Mouse (Mus musculus): Measurements from ENCODE around the gene Cyp4a14. TPM values are rescaled to one million over a fixed set of nuclear protein-coding genes. Genes with fewer than 3 reads are reported as not detected.
"Not testable (repeated sequence)": the region's sequence is repeated elsewhere in the genome, so short reads cannot be mapped to it uniquely, and the experiment has no call there.

The Cyp4a14 gene
- polyA plus RNA-seq, 1 experiment from 2014 or later, result 0.09 TPM

DNA sequence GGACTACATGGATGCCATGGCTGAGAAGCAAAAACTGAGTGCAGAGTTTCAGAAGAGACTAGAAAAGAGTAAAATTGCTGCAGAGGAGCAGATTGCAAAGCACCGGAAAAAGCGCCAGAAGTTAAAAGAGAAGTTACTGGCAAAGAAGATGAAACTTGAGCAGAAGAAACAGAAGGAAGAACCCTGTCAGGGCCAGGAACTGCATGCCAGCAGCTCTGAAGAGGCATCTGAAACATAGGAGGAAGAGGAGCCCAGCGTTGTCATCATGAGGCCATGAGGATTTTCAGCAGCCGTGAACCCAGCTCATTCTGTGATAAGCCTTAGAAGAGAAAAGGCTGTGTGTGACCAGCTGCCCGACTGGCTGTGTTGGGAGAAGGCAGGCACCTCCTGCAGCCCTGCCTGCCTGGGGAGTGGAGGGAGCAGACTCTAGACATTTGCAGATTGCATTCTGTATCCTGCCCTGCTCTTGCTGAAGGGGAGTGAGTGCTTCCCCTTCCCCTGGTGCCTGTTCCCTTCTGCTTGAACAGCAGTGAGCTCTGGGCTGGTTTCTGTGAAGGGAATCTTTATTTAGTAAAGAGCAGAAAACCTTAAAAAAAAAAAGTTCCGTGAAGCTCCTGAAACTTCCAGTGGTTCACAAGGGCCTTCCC is 14.8 kb downstream of the Cyp4a14 start:
- no peak overlapping the region for H3K4me2 ChIP-seq (replicated peaks; ENCODE audit: low read depth)
- H3K4me3 ChIP-seq (ENCODE audit: low read depth, low read length), result no peak overlapping the region
- H3K36me3 ChIP-seq (ENCODE audit: control insufficient read depth, insufficient read depth), result no peaks in the 10 kb centered on the region
- TF ChIP-seq CTCF (IDR thresholded peaks at IDR 0.05; ENCODE audit: low read depth), result no peak
- 65% methylated on average over 6 of the region's 6 CpGs for WGBS
- H3K4me1 ChIP-seq (replicated peaks; ENCODE audit: control insufficient read depth, insufficient read depth, low read length), result no peaks in the 10 kb centered on the region
- no peak overlapping the region for H3K9ac ChIP-seq (ENCODE audit: low read depth, low read length)
- H3K27me3 ChIP-seq (replicated peaks; ENCODE audit: control insufficient read depth, insufficient read depth, low read length), result no peaks in the 10 kb centered on the region
- H3K9me3 ChIP-seq (ENCODE audit: control insufficient read depth), result no peaks in the 10 kb centered on the region
- H3K27ac ChIP-seq (ENCODE audit: low read depth, low read length), result no peak overlapping the region
- no peak for ATAC-seq

DNA sequence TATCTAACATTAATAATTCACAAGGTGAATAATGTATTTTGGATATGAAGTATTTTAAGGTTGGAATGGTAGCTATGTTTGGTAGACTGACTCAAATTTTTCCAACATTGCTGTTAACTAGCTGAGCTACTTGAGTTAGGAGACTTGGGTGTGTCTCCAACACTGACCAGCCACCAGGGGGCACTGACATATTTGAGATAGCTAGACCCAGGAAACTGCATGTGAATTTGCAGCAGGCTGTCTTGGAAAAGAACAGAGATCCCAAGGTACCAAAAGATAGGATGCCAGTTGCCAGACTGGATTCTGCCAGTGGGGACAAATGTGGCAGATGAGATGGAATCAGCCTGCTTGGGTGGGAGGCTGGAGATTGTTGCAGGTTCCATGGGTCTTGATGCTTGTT is 19.9 kb downstream of the Cyp4a14 start:
- H3K27me3 ChIP-seq (replicated peaks; ENCODE audit: control insufficient read depth, insufficient read depth, low read length); H3K9ac ChIP-seq (ENCODE audit: low read depth, low read length); H3K9me3 ChIP-seq (ENCODE audit: control insufficient read depth); ATAC-seq; H3K27ac ChIP-seq (ENCODE audit: low read depth, low read length); H3K4me2 ChIP-seq (replicated peaks; ENCODE audit: low read depth); H3K36me3 ChIP-seq (ENCODE audit: control insufficient read depth, insufficient read depth); H3K4me1 ChIP-seq (replicated peaks; ENCODE audit: control insufficient read depth, insufficient read depth, low read length); H3K4me3 ChIP-seq (ENCODE audit: low read depth, low read length): not testable (repeated sequence)
- TF ChIP-seq CTCF (IDR thresholded peaks at IDR 0.05; ENCODE audit: low read depth), result peak; percentile 67

DNA sequence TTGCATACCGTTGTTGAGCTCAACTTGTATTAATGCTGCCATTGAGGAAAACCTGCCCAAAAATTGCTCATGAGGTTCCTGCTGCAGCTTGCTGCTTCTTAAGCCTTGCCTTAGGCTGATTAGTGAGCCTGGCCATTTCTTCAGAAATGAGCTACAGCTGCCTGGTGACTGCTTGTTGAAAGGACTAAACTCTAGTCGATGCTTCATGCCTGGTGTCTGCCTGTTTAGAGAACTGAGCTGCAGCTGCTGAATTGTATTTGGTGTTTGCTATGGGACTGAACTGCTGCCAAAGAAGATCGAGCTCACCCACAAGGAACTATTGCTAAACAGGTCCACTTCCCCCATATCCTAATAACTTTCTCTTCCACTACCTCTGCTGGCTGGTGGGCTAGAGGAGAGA is 22.4 kb downstream of the Cyp4a14 start:
- not testable (repeated sequence) for H3K4me3 ChIP-seq (ENCODE audit: low read depth, low read length); H3K27ac ChIP-seq (ENCODE audit: low read depth, low read length); H3K9me3 ChIP-seq (ENCODE audit: control insufficient read depth); H3K36me3 ChIP-seq (ENCODE audit: control insufficient read depth, insufficient read depth); H3K4me1 ChIP-seq (replicated peaks; ENCODE audit: control insufficient read depth, insufficient read depth, low read length); ATAC-seq; H3K27me3 ChIP-seq (replicated peaks; ENCODE audit: control insufficient read depth, insufficient read depth, low read length); H3K4me2 ChIP-seq (replicated peaks; ENCODE audit: low read depth); H3K9ac ChIP-seq (ENCODE audit: low read depth, low read length)
- 61% methylated on average over 3 of the region's 3 CpGs for WGBS

DNA sequence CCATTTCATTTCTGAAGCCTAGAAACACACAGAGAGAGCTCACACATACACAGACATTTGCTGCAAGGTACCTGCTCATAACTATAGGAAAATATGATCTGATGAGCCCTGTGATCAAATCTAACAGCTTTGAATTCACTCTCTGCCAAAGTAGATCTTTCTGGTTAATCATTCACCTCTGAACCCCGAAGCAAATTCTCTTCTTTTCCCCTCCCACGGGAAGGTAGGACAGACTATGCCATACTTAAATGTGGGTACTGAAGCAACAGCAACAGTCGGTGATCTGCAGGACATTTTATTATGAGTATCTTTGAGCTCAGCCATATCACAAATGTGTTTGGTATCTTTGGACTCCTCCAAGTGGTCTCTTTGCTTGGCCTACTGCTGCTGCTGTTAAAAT is 43.6 kb downstream of the Cyp4a14 start, which contains the start of gene Cyp4a30b:
Gene Cyp4a30b (plus strand): TSS at position 301 of the 400 bp plus-strand sequence.
- Histone ChIP-seq H3K4me2 (replicated peaks; ENCODE audit: low read depth) (no peak within 1 kb of the TSS), H3K27me3 (replicated peaks; ENCODE audit: control insufficient read depth, insufficient read depth, low read length) (no peaks in the 10 kb centered on the region), H3K4me3 (ENCODE audit: low read depth, low read length) (no peak within 1 kb of the TSS), H3K27ac (ENCODE audit: low read depth, low read length) (no peak within 1 kb of the TSS), H3K4me1 (replicated peaks; ENCODE audit: control insufficient read depth, insufficient read depth, low read length) (no peaks in the 10 kb centered on the region), H3K9me3 (ENCODE audit: control insufficient read depth) (no peaks in the 10 kb centered on the region), H3K9ac (ENCODE audit: low read depth, low read length) (no peak within 1 kb of the TSS), H3K36me3 (ENCODE audit: control insufficient read depth, insufficient read depth) (no peaks in the 10 kb centered on the region)
- no peak for TF ChIP-seq CTCF (IDR thresholded peaks at IDR 0.05; ENCODE audit: low read depth)
- 27% methylated on average over 3 of the region's 3 CpGs for WGBS
- ATAC-seq, result no peak

DNA sequence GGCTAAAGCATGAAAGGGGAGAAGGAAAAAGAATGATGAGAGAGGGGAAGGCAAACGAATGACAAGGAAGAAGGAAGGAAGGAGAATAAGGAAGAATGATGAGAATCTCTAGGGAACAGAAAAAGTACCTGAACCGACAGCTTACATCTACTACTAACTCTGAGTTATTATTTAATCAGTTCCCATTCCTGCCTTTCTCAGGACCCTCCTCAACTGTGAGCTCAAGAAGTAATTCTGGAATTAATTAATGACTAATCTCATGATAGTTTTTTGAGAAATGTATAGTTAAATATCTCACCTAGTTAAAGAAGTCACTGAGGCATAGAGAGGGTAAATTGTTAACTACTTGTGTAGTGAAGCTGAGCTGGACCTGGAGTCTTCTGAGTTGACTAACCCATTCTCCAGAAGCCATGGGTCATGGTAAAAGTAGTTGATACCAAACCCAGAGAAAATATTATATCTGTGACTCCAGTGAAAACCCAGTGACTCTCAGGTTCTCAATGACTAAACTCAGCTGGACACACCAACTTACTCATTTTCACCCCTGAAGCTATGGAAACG is 45.3 kb downstream of the Cyp4a14 start:
- no peak overlapping the region for H3K27ac ChIP-seq (ENCODE audit: low read depth, low read length)
- TF ChIP-seq CTCF (IDR thresholded peaks at IDR 0.05; ENCODE audit: low read depth), result no peak
- no peak overlapping the region for H3K9ac ChIP-seq (ENCODE audit: low read depth, low read length)
- 63% methylated on average over 3 of the region's 3 CpGs for WGBS
- no peaks in the 10 kb centered on the region for H3K27me3 ChIP-seq (replicated peaks; ENCODE audit: control insufficient read depth, insufficient read depth, low read length)
- H3K36me3 ChIP-seq (ENCODE audit: control insufficient read depth, insufficient read depth), result no peaks in the 10 kb centered on the region
- H3K4me1 ChIP-seq (replicated peaks; ENCODE audit: control insufficient read depth, insufficient read depth, low read length), result no peaks in the 10 kb centered on the region
- H3K4me2 ChIP-seq (replicated peaks; ENCODE audit: low read depth), result no peak overlapping the region
- ATAC-seq, result no peak
- no peaks in the 10 kb centered on the region for H3K9me3 ChIP-seq (ENCODE audit: control insufficient read depth)
- no peak overlapping the region for H3K4me3 ChIP-seq (ENCODE audit: low read depth, low read length)

Other genes starting within 250 kb of the Cyp4a14 start
- 0.52 and 0.58 TPM in 2 replicates for gene Cyp4a12a, start 197.1 kb downstream of the Cyp4a14 start, polyA plus RNA-seq (2015; fragmentation: Nextera tagmentation; extraction: Ambion mirVana)
- 0.07 and 0.20 TPM in 2 replicates for gene Cyp4a12b, start 84.5 kb downstream of the Cyp4a14 start, polyA plus RNA-seq (2015; fragmentation: Nextera tagmentation; extraction: Ambion mirVana)
- not detected in 2 replicates for gene Cyp4a30b, start 43.5 kb downstream of the Cyp4a14 start, polyA plus RNA-seq (2015; fragmentation: Nextera tagmentation; extraction: Ambion mirVana)
- gene Cyp4a10, start 22.1 kb upstream of the Cyp4a14 start, polyA plus RNA-seq (2015; fragmentation: Nextera tagmentation; extraction: Ambion mirVana), result 3.5 and 3.6 TPM in 2 replicates
- not detected in 2 replicates for gene Cyp4a31, start 67.5 kb upstream of the Cyp4a14 start, polyA plus RNA-seq (2015; fragmentation: Nextera tagmentation; extraction: Ambion mirVana)
- gene Cyp4a32, start 104.8 kb upstream of the Cyp4a14 start, polyA plus RNA-seq (2015; fragmentation: Nextera tagmentation; extraction: Ambion mirVana), result not detected in 2 replicates
- gene Cyp4b1, start 151.6 kb upstream of the Cyp4a14 start, polyA plus RNA-seq (2015; fragmentation: Nextera tagmentation; extraction: Ambion mirVana), result 2.6 TPM in 2 replicates
- 33.3 and 35.0 TPM in 2 replicates for gene Efcab14, start 241.6 kb upstream of the Cyp4a14 start, polyA plus RNA-seq (2015; fragmentation: Nextera tagmentation; extraction: Ambion mirVana)

Measured in intestine, postnatal 0 days (tissue).